Mouse (Mus musculus) mouse embryonic stem cell (cell line): ENCODE results near the gene Zbtb7b.

Experiments used
- in situ Hi-C, 2 experiments: fragments of 300-500 bp; cut with MboI; formaldehyde crosslinking; loops; 1 replicate in 1 of 2; 3 replicates in 1 of 2; pipeline ENCODE4 v1.14.3; 2019 to 2020; ENCODE audit warnings: low sequenced_read_pairs in 2 of 2, low pct_unique_long_range_greater_than_20kb in 1 of 2, mixed read lengths in 1 of 2; ENCODE audit not compliant: unreplicated experiment in 1 of 2

Gene Zbtb7b

GRCm38 (mm10) chr3:89348911-89349868 is 45.4 kb downstream of the Zbtb7b start:
- in situ Hi-C loops: loop anchor here in 1 of 2 experiments (10.0 kb wide), 1 partner anchor 136 kb away; no protein-coding TSS in a partner anchor

GRCm38 (mm10) chr3:89347916-89348315 is 46.7 kb downstream of the Zbtb7b start:
- in situ Hi-C loops: loop anchor here in 1 of 2 experiments (10.0 kb wide), 1 partner anchor 137 kb away; no protein-coding TSS in a partner anchor

GRCm38 (mm10) chr3:89346815-89347540 is 47.6 kb downstream of the Zbtb7b start:
- in situ Hi-C loops: loop anchor here in 1 of 2 experiments (10.0 kb wide), 1 partner anchor 138 kb away; no protein-coding TSS in a partner anchor

GRCm38 (mm10) chr3:89343279-89343678 is 51.3 kb downstream of the Zbtb7b start:
- in situ Hi-C loops: loop anchor here in 1 of 2 experiments (10.0 kb wide), 1 partner anchor 142 kb away; no protein-coding TSS in a partner anchor

- in situ Hi-C loops: loop anchor here in 1 of 2 experiments (10.0 kb wide), 1 partner anchor 143 kb away; no protein-coding TSS in a partner anchor
Measured at GRCm38 (mm10) chr3:89341794-89342193, 52.8 kb downstream of the Zbtb7b start.

- in situ Hi-C loops: loop anchor here in 1 of 2 experiments (10.0 kb wide), 1 partner anchor 144 kb away; no protein-coding TSS in a partner anchor
Measured at GRCm38 (mm10) chr3:89340465-89340864, 54.1 kb downstream of the Zbtb7b start.

- in situ Hi-C loops: no loop called here
Measured at GRCm38 (mm10) chr3:89339416-89339815, 55.2 kb downstream of the Zbtb7b start.

GRCm38 (mm10) chr3:89337721-89338578 is 56.6 kb downstream of the Zbtb7b start, which contains the start of gene Efna4:
Gene Efna4, minus strand, starts transcription at chr3:89338028.
- in situ Hi-C loops: no loop called here

- in situ Hi-C loops: no loop called here
Measured at GRCm38 (mm10) chr3:89337062-89337720, 57.4 kb downstream of the Zbtb7b start.

GRCm38 (mm10) chr3:89336529-89336928 is 58.0 kb downstream of the Zbtb7b start:
- in situ Hi-C loops: no loop called here

GRCm38 (mm10) chr3:89333053-89333452 is 61.5 kb downstream of the Zbtb7b start:
- in situ Hi-C loops: no loop called here

- in situ Hi-C loops: no loop called here
Measured at GRCm38 (mm10) chr3:89332476-89332875, 62.1 kb downstream of the Zbtb7b start.

GRCm38 (mm10) chr3:89332013-89332412 is 62.6 kb downstream of the Zbtb7b start:
- in situ Hi-C loops: no loop called here

- in situ Hi-C loops: no loop called here
Measured at GRCm38 (mm10) chr3:89331561-89331960, 63.0 kb downstream of the Zbtb7b start.

- in situ Hi-C loops: no loop called here
Measured at GRCm38 (mm10) chr3:89330948-89331347, 63.6 kb downstream of the Zbtb7b start.

- in situ Hi-C loops: no loop called here
Measured at GRCm38 (mm10) chr3:89330346-89330745, 64.2 kb downstream of the Zbtb7b start.

GRCm38 (mm10) chr3:89328623-89329022 is 66.0 kb downstream of the Zbtb7b start:
- in situ Hi-C loops: no loop called here
